Mouse (Mus musculus) kidney, adult 2 months (tissue): Measurements from ENCODE around the gene Eif4g3. TPM values are rescaled to one million over a fixed set of nuclear protein-coding genes. Genes with fewer than 3 reads are reported as not detected.

Source experiments
- DNase-seq: peaks from one replicate; pipeline ENCODE4 v3.0.0; 2021
- H3K27ac ChIP-seq: fragments of 200-500 bp; 2 replicates; pipeline ENCODE4 v1.5.1; 2012; ENCODE audit warnings: low read depth, low read length, control low read depth, inconsistent platforms; ENCODE audit not compliant: insufficient read depth
- H3K27me3 ChIP-seq: fragments of 200-500 bp; replicated peaks from 2 replicates; pipeline ENCODE4 v1.6.1; 2012; ENCODE audit warnings: mild to moderate bottlenecking, moderate library complexity, low read length, inconsistent platforms; ENCODE audit not compliant: control insufficient read depth, insufficient read depth
- H3K36me3 ChIP-seq: fragments of 200-500 bp; 2 replicates; pipeline ENCODE4 v1.6.1; 2012; ENCODE audit warnings: mild to moderate bottlenecking, moderate library complexity, low read length, inconsistent platforms; ENCODE audit not compliant: control insufficient read depth, insufficient read depth
- H3K4me1 ChIP-seq: fragments of 200-500 bp; 2 replicates; pipeline ENCODE4 v1.6.1; 2011; ENCODE audit warnings: low read length; ENCODE audit not compliant: control insufficient read depth, insufficient read depth
- H3K4me3 ChIP-seq: fragments of 200-500 bp; 2 replicates; pipeline ENCODE4 v1.5.1; 2011; ENCODE audit warnings: mild to moderate bottlenecking, low read depth, low read length, control low read depth; ENCODE audit not compliant: insufficient read depth
- CTCF ChIP-seq: fragments of 200-500 bp; conservative IDR thresholded peaks from 2 replicates; pipeline ENCODE4 v1.5.1; 2011; ENCODE audit warnings: low read depth, mild to moderate bottlenecking, control low read depth, low read length, moderate library complexity, mixed read lengths; ENCODE audit not compliant: insufficient read depth, insufficient read length
- POLR2A ChIP-seq: fragments of 200-500 bp; IDR thresholded peaks from one replicate; pipeline ENCODE4 v1.6.1; 2011; ENCODE audit warnings: low read depth, low read length, control low read depth
- WGBS: fragments of 180-500 bp; shearing (Covaris S2); methylation state at CpG from one replicate; pipeline ENCODE4 v1.1.7; 2018; 5-methylcytosine and 5-hydroxymethylcytosine counted together
- polyA plus RNA-seq: library from polyadenylated mRNA; depleted of rRNA; stranded (reverse); fragments of >200 nt; gene quantifications from 2 replicates; pipeline ENCODE4 v1.2.3, GENCODE M21; 2012

Eif4g3 gene
- polyA plus RNA-seq, 1 experiment: 53.5 TPM

GRCm38 (mm10) chr4:138005781-138006180, 13.0 kb downstream of the Eif4g3 start:
- Histone ChIP-seq H3K4me3 (no peak overlapping the region), H3K27me3 (no peaks in the 10 kb centered on the region), H3K4me1 (peaks cover 22% of the 10 kb centered on the region), H3K27ac (no peak overlapping the region), H3K36me3 (peaks cover 2% of the 10 kb centered on the region)
- 68% methylated on average over 1 of the region's 1 CpGs for WGBS
- no peak for DNase-seq
- no peak for TF ChIP-seq CTCF
- TF ChIP-seq POLR2A: no peak

DNA sequence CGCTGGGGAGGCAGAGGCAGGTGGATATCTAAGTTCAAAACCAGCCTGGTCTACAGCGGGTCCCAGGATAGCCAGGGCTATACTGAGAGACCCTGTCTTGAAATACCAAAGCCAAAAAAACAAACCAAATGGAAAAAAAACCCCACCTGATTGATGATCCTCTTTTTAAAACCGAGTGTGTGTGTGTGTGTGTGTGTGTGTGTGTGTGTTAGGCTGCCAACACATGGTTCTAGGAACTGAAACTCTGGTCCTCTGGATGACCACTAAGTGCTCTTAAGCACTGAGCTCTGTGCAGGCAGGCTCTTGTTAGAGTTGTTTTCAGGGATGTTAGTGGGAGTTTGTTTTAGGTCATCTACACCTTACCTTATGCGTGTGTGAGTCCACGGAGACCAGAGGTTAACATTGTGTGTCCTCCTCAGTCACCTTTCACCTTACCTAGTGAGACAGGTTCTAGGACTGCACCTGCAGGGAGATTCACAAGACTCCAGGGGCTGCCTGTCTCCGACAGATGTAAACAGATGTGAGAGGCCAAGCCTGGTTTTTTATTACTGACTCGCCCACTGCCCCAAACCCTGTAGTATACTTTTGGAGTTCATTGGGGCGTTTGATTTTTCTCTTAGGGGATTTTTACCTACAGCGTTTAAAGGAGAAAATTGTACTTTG, 14.3 kb downstream of the Eif4g3 start:
- Histone ChIP-seq H3K36me3 (no peaks in the 10 kb centered on the region), H3K27ac (no peak overlapping the region), H3K4me1 (peaks cover 19% of the 10 kb centered on the region), H3K27me3 (no peaks in the 10 kb centered on the region), H3K4me3 (no peak overlapping the region)
- DNase-seq: no peak
- 69% methylated on average over 9 of the region's 9 CpGs for WGBS
- no peak for TF ChIP-seq POLR2A
- TF ChIP-seq CTCF: no peak

DNA sequence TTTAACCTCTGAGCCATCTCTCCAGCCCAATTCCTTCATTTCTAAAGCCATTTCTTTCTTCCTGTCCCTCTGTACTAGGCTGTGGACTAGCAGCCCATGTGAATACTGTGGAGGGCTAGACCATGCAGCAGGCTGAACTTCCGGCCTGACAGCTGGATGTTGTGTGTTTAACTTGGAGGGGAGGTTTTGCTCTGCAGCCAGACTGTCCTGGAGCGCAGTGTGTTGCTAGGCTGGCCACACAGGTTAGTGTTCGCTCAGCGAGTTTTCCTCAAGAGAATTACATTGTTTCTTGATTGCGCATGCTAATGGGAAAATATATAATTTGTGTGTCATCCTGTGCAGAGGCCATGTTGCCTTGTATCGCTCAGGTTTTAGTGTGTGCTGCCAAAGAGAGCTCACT, 15.8 kb downstream of the Eif4g3 start:
- TF ChIP-seq CTCF: no peak
- TF ChIP-seq POLR2A: no peak
- H3K27me3 ChIP-seq: no peaks in the 10 kb centered on the region
- DNase-seq: no peak
- 85% methylated on average over 6 of the region's 6 CpGs for WGBS
- no peak overlapping the region for H3K4me3 ChIP-seq
- H3K36me3 ChIP-seq: no peaks in the 10 kb centered on the region
- H3K4me1 ChIP-seq: peaks cover 13% of the 10 kb centered on the region
- H3K27ac ChIP-seq: no peak overlapping the region

- 78% methylated on average over 4 of the region's 4 CpGs for WGBS
- Histone ChIP-seq H3K4me3 (no peak overlapping the region), H3K4me1 (peaks cover 5% of the 10 kb centered on the region; the same call in 1 of the 2 replicates), H3K27ac (no peak overlapping the region), H3K27me3 (no peaks in the 10 kb centered on the region), H3K36me3 (no peaks in the 10 kb centered on the region)
- TF ChIP-seq CTCF (no peak), POLR2A (no peak)
- no peak for DNase-seq
Observed at GRCm38 (mm10) chr4:138009786-138010502, 17.1 kb downstream of the Eif4g3 start.

GRCm38 (mm10) chr4:138013723-138014479, 21.1 kb downstream of the Eif4g3 start:
- no peak overlapping the region for H3K27ac ChIP-seq
- WGBS: 78% methylated on average over 15 of the region's 15 CpGs
- no peak overlapping the region for H3K4me3 ChIP-seq
- TF ChIP-seq POLR2A: no peak
- TF ChIP-seq CTCF: no peak
- no peak for DNase-seq
- no peaks in the 10 kb centered on the region for H3K27me3 ChIP-seq
- no peaks in the 10 kb centered on the region; the same call in 1 of the 2 replicates for H3K36me3 ChIP-seq
- H3K4me1 ChIP-seq: peaks cover 10% of the 10 kb centered on the region

DNA sequence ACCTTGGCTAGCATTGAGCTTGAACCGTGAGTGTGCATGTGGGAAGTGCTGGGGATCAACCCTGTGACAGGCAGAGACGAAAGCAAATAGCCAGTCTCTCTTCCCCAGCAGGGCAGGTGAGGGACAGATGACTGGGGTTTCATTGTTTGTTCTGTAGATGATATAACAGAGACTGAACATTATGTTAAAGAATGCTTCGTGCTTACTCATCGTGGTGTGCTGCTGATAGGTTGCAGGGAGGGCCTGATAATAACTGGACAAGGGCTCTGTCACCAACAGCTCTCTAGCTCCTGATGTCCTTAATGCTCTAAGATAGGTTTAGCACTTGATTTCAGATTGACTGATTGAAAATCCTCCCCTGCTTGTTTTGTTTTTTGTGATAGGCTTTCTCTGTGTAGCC, 23.1 kb downstream of the Eif4g3 start:
- Histone ChIP-seq H3K4me1 (peaks cover 10% of the 10 kb centered on the region), H3K36me3 (no peaks in the 10 kb centered on the region; the same call in 1 of the 2 replicates), H3K27me3 (no peaks in the 10 kb centered on the region), H3K27ac (no peak overlapping the region), H3K4me3 (no peak overlapping the region)
- no peak for TF ChIP-seq POLR2A
- no peak for TF ChIP-seq CTCF
- WGBS: 82% methylated on average over 4 of the region's 4 CpGs
- no peak for DNase-seq

GRCm38 (mm10) chr4:138017085-138017637, 24.3 kb downstream of the Eif4g3 start:
- WGBS: 58% methylated on average over 11 of the region's 11 CpGs
- DNase-seq: no peak
- Histone ChIP-seq H3K4me3 (no peak overlapping the region), H3K36me3 (no peaks in the 10 kb centered on the region; the same call in 1 of the 2 replicates), H3K27me3 (no peaks in the 10 kb centered on the region), H3K4me1 (peaks cover 10% of the 10 kb centered on the region), H3K27ac (no peak overlapping the region)
- TF ChIP-seq CTCF (no peak), POLR2A (no peak)
